Mouse (Mus musculus) hindbrain, embryonic 11.5 days (tissue): ENCODE data around the gene Sry. TPM values are rescaled to one million over a fixed set of nuclear protein-coding genes. Genes with fewer than 3 reads are reported as not detected.

Experiments used
- ATAC-seq: fragments of 200-750 bp; cut with Nextera tagmentation; 2 replicates; pipeline ENCODE4 v1.8.0; 2017; ENCODE audit warnings: mild to moderate bottlenecking, moderate TSS enrichment, moderate library complexity; ENCODE audit not compliant: low FRiP score
- DNase-seq: peaks from one replicate; pipeline ENCODE4 v3.0.0-alpha.2; 2015; ENCODE audit warnings: low spot score
- H3K27ac ChIP-seq: fragments of 300-500 bp; sonication (generic); 2 replicates; pipeline ENCODE4 v1.5.1; 2014; ENCODE audit warnings: mild to moderate bottlenecking, low read depth, low read length
- H3K27me3 ChIP-seq: fragments of 300-500 bp; sonication (generic); 2 replicates; pipeline ENCODE4 v1.6.1; 2014; ENCODE audit warnings: mild to moderate bottlenecking, low read length, moderate library complexity, mixed read lengths; ENCODE audit not compliant: control insufficient read depth, insufficient read depth
- H3K36me3 ChIP-seq: fragments of 300-500 bp; sonication (generic); 2 replicates; pipeline ENCODE4 v1.6.1; 2014; ENCODE audit warnings: mild to moderate bottlenecking, low read length, moderate library complexity, mixed read lengths; ENCODE audit not compliant: control insufficient read depth, insufficient read depth
- H3K4me1 ChIP-seq: fragments of 300-500 bp; sonication (generic); replicated peaks from 2 replicates; pipeline ENCODE4 v1.6.1; 2014; ENCODE audit warnings: low read length, mixed read lengths; ENCODE audit not compliant: control insufficient read depth, insufficient read depth
- H3K4me2 ChIP-seq: fragments of 300-500 bp; sonication (generic); replicated peaks from 2 replicates; pipeline ENCODE4 v1.6.1; 2014; ENCODE audit warnings: mild to moderate bottlenecking, low read depth, low read length
- H3K4me3 ChIP-seq: fragments of 300-500 bp; sonication (generic); 2 replicates; pipeline ENCODE4 v1.5.1; 2014; ENCODE audit warnings: low read depth, low read length
- H3K9ac ChIP-seq: fragments of 300-500 bp; sonication (generic); 2 replicates; pipeline ENCODE4 v1.6.1; 2014; ENCODE audit warnings: low read depth, low read length
- H3K9me3 ChIP-seq: fragments of 300-500 bp; sonication (generic); 2 replicates; pipeline ENCODE4 v1.6.1; 2016; ENCODE audit warnings: low read length; ENCODE audit not compliant: control insufficient read depth
- WGBS: fragments of 180-500 bp; shearing (Covaris S2); extraction: QIAGEN DNeasy Blood & Tissue Kit; methylation state at CpG from one replicate; pipeline ENCODE4 v1.1.7; 2014; 5-methylcytosine and 5-hydroxymethylcytosine counted together
- polyA plus RNA-seq: library from polyadenylated mRNA; unstranded; fragments of >200 nt; fragmentation: Nextera tagmentation; extraction: Ambion mirVana; gene quantifications from 2 replicates; pipeline ENCODE4 v1.2.1, GENCODE M21; 2014

Gene Sry
- not detected in 2 replicates for polyA plus RNA-seq

- no peak within 1 kb of the TSS for H3K9ac ChIP-seq
- no peaks in the 10 kb centered on the region for H3K4me1 ChIP-seq
- ATAC-seq = no peak
- no peak within 1 kb of the TSS for H3K4me3 ChIP-seq
- H3K4me2 ChIP-seq = no peak within 1 kb of the TSS
- WGBS = 54% methylated on average over 2 of the region's 2 CpGs
- H3K9me3 ChIP-seq = no peaks in the 10 kb centered on the region
- H3K27ac ChIP-seq = no peak within 1 kb of the TSS
- DNase-seq = no peak
- H3K27me3 ChIP-seq = no peaks in the 10 kb centered on the region
- H3K36me3 ChIP-seq = no peaks in the 10 kb centered on the region
These were observed at the start of gene Sry for GRCm38 (mm10) chrY:2663558-2663957. TSS of gene Sry (minus strand) at chrY:2663658.

Other genes with a start within 250 kb of the Sry start
- not detected in 2 replicates for gene H2al2c, start 64.6 kb downstream of the Sry start, polyA plus RNA-seq
- gene H2al2b, start 57.0 kb upstream of the Sry start, polyA plus RNA-seq = not detected in 2 replicates
- gene Gm4064, start 132.5 kb upstream of the Sry start, polyA plus RNA-seq = not detected in 2 replicates
- gene Rbmy, start 167.0 kb upstream of the Sry start, polyA plus RNA-seq = not detected in 2 replicates
- gene Gm10256, start 167.0 kb upstream of the Sry start, polyA plus RNA-seq = not detected in 2 replicates
- gene Gm10352, start 237.3 kb upstream of the Sry start, polyA plus RNA-seq = not detected in 2 replicates